Mouse (Mus musculus) intestine, embryonic 15.5 days (tissue): Measurements from ENCODE around the gene Elovl2. TPM values are rescaled to one million over a fixed set of nuclear protein-coding genes. Genes with fewer than 3 reads are reported as not detected.
A peak's percentile ranks its signal among the peaks of the same experiment; 100 is the strongest.

Experiments
- ATAC-seq: fragments of 200-750 bp; cut with Nextera tagmentation; 2 replicates; pipeline ENCODE4 v1.8.0; 2017; ENCODE audit warnings: moderate TSS enrichment, moderate library complexity
- H3K27ac ChIP-seq: fragments of 300-500 bp; sonication (generic); 2 replicates; pipeline ENCODE4 v1.5.1; 2015; ENCODE audit warnings: mild to moderate bottlenecking, inconsistent platforms
- H3K27me3 ChIP-seq: fragments of 300-500 bp; sonication (generic); replicated peaks from 2 replicates; pipeline ENCODE4 v1.6.1; 2015; ENCODE audit warnings: inconsistent platforms
- H3K36me3 ChIP-seq: fragments of 300-500 bp; sonication (generic); 2 replicates; pipeline ENCODE4 v1.6.1; 2015; ENCODE audit warnings: inconsistent platforms
- H3K4me1 ChIP-seq: fragments of 300-500 bp; sonication (generic); replicated peaks from 2 replicates; pipeline ENCODE4 v1.6.1; 2015; ENCODE audit warnings: inconsistent platforms
- H3K4me2 ChIP-seq: fragments of 300-500 bp; sonication (generic); replicated peaks from 2 replicates; pipeline ENCODE4 v1.6.1; 2015; ENCODE audit warnings: mild to moderate bottlenecking, inconsistent platforms
- H3K4me3 ChIP-seq: fragments of 300-500 bp; sonication (generic); replicated peaks from 2 replicates; pipeline ENCODE4 v1.5.1; 2015; ENCODE audit warnings: inconsistent platforms
- H3K9ac ChIP-seq: fragments of 300-500 bp; sonication (generic); 2 replicates; pipeline ENCODE4 v1.6.1; 2015; ENCODE audit warnings: inconsistent platforms
- H3K9me3 ChIP-seq: fragments of 300-500 bp; sonication (generic); 2 replicates; pipeline ENCODE4 v1.6.1; 2016; ENCODE audit warnings: inconsistent platforms
- WGBS: fragments of 180-500 bp; shearing (Covaris S2); methylation state at CpG from one replicate; pipeline ENCODE4 v1.1.7; 2015; 5-methylcytosine and 5-hydroxymethylcytosine counted together
- polyA plus RNA-seq: library from polyadenylated mRNA; unstranded; fragments of >200 nt; fragmentation: Nextera tagmentation; extraction: Ambion mirVana; gene quantifications from 2 replicates; pipeline ENCODE4 v1.2.1, GENCODE M21; 2015

Elovl2 gene
- polyA plus RNA-seq, 1 experiment from 2014 or later, result 8.1 TPM

DNA sequence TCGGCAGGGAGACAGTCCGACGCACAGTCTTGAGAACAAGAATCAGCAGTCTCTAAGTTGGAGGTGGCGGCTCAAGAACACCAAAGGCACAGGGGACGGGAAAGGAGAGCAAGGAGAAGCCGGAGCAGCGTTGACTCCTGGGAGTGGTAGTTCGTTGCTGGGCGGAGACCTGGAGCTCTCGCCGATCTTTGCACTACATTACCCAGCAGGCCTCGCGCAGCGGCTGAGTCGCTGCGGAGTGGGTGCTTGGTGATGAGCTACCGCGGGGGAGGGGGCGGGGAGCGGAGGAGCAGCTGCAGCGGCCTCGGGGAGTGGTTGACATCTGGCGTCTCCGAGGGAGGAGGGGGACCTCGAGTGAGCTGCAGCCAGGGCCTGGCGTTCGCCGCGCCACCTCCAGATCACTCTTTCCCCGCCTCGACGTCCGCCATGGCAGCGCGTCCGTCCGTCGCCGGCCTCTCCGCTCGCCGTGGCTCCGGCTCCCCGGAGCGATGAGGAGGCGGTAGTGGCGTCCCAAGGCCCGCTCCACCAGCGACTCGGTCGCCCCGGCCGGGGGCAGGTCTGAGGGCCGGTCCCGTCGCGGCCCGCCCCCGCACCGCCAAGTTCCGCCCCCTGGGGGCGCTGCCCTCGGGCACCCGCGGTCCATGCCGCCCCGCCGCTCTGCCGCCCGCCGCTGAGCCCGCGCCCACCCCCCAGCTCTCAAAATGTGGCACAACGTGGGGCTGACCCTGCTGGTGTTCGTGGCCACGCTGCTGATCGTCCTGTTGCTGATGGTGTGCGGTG lies 29.5 kb upstream of the Elovl2 start, which contains the start of gene Smim13:
Gene Smim13 (plus strand): TSS at position 307 of the 780 bp plus-strand sequence.
- no peaks in the 10 kb centered on the region for H3K9me3 ChIP-seq
- H3K4me3 ChIP-seq, result peak within 1 kb of the TSS; percentile 80
- H3K27me3 ChIP-seq, result no peaks in the 10 kb centered on the region
- peak within 1 kb of the TSS; percentile 77 for H3K4me2 ChIP-seq
- H3K27ac ChIP-seq, result peak within 1 kb of the TSS; percentile 91
- H3K4me1 ChIP-seq, result peaks cover 7% of the 10 kb centered on the region; the same call in 1 of the 2 replicates
- no peaks in the 10 kb centered on the region for H3K36me3 ChIP-seq
- ATAC-seq, result peak; percentile 96
- H3K9ac ChIP-seq, result peak within 1 kb of the TSS; percentile 81
- 1% methylated on average over 78 of the region's 78 CpGs for WGBS

DNA sequence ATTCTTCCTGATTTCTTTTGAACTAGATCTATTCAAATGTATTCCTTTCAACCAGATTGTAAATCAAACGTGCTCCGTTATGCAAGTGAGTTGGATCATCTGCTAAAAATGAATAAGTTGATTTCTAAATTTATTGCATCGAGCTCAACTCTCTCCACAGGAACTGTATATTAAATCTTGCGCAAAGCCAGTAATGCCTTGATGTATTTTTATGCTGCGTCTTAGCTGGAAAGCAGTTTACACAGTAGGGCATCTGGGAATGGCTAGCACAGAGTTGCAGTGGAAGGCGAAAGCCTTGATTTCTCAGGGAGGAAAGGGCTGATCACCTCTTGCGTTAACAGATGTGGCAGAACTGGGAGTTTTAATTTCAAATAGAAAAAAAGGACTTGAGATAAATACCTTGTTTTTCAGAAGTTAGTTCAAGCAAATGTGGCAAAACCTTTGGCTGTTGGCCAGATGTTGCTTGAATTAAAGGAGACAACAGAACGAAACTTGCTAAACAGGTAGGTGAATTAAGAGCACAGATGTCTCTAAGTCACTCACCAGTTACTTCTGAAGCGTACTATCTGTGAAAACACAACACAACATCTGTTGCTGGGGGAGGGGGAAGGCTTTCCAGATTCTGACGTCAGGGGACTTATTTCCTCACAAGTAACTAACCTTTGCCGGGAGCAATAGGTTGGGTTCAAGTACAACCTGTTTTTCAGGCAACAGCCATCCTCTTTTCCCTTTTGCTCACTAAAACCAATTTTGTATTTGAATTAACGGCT lies 28.7 kb upstream of the Elovl2 start:
- peak overlapping the region; percentile 80 for H3K4me3 ChIP-seq
- 0 out of 2 replicates have a peak overlapping the region, but pooled peaks have one; percentile 48 for H3K27ac ChIP-seq
- H3K36me3 ChIP-seq, result no peaks in the 10 kb centered on the region
- peak overlapping the region; percentile 55 for H3K9ac ChIP-seq
- no peaks in the 10 kb centered on the region for H3K9me3 ChIP-seq
- peak; percentile 39 for ATAC-seq
- no peaks in the 10 kb centered on the region for H3K27me3 ChIP-seq
- H3K4me2 ChIP-seq, result peak overlapping the region; percentile 77
- peaks cover 7% of the 10 kb centered on the region; the same call in 1 of the 2 replicates for H3K4me1 ChIP-seq
- WGBS, result 43% methylated on average over 12 of the region's 12 CpGs

DNA sequence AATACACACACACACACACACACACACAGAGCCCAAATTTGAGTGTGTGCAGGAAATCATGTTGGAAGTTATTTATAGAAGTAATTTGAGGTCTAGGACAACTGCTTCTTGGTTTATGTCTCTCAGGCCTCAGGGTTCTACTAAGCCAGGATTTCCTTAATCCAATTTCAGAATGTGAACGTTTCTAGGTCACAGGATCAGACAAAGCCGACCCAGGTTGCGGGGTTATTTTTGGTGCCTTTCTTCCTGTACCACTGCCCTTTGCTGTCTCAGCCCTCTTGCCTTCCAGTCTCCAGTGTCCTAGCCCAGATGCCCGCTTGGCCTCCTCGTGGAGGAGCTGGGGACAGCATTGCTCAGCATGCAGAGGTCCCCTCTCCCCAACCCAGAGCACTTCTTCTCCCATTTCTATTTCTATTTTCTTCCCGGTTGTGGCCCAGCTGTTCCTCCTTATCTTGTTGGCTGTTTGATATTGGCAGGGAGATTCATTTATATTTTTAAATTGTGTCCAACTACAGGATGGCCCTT lies 24.2 kb upstream of the Elovl2 start:
- Histone ChIP-seq H3K27me3 (no peaks in the 10 kb centered on the region), H3K9me3 (no peaks in the 10 kb centered on the region), H3K4me2 (no peak overlapping the region), H3K27ac (no peak overlapping the region), H3K4me3 (no peak overlapping the region), H3K4me1 (no peaks in the 10 kb centered on the region), H3K9ac (no peak overlapping the region), H3K36me3 (no peaks in the 10 kb centered on the region)
- WGBS, result 58% methylated on average over 6 of the region's 6 CpGs
- no peak for ATAC-seq

DNA sequence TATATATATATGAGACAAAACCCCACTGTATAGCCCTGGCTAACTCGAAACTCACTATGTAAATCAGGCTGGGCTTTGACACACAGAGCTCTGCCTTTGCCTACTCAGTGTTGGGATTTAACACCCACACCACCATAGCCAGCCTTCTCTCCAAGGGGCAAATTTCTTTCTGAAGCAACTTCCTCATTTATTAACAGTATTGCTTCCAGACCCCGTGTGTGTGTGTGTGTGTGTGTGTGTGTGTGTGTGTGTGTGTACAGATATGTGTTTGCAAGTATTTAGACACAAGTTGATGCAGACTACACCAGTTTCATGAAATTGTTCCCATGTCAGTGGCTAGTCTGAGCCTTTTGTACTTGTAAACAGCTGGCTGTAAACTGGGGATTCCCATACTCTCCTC lies 21.4 kb upstream of the Elovl2 start:
- no peak overlapping the region for H3K4me2 ChIP-seq
- WGBS, result 56% methylated on average over 2 of the region's 2 CpGs
- no peak overlapping the region for H3K9ac ChIP-seq
- H3K4me1 ChIP-seq, result no peaks in the 10 kb centered on the region
- H3K9me3 ChIP-seq, result no peaks in the 10 kb centered on the region
- ATAC-seq, result no peak
- no peaks in the 10 kb centered on the region for H3K27me3 ChIP-seq
- H3K27ac ChIP-seq, result no peak overlapping the region
- H3K4me3 ChIP-seq, result no peak overlapping the region
- no peaks in the 10 kb centered on the region for H3K36me3 ChIP-seq

DNA sequence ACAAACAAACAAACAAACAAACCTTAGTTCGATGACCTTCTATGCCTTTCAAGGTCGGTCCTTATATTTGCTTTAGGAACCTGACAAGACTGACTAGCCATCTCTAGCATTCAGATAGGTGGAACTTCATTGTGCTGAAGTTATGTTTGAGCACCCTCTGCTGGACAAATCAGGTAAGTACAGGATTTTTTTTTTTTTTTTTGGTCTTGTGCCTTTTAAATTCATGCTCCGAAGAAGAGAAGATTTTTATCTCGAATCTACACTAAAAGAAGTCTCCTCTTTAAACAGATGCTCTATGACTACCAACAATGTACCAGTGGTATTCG lies 18.6 kb upstream of the Elovl2 start:
- H3K9ac ChIP-seq, result no peak overlapping the region
- H3K36me3 ChIP-seq, result no peaks in the 10 kb centered on the region
- no peak overlapping the region for H3K4me3 ChIP-seq
- no peak for ATAC-seq
- H3K27me3 ChIP-seq, result no peaks in the 10 kb centered on the region
- no peak overlapping the region for H3K27ac ChIP-seq
- no peaks in the 10 kb centered on the region for H3K9me3 ChIP-seq
- WGBS, result 5% methylated on average over 5 of the region's 5 CpGs
- H3K4me2 ChIP-seq, result no peak overlapping the region
- H3K4me1 ChIP-seq, result no peaks in the 10 kb centered on the region

DNA sequence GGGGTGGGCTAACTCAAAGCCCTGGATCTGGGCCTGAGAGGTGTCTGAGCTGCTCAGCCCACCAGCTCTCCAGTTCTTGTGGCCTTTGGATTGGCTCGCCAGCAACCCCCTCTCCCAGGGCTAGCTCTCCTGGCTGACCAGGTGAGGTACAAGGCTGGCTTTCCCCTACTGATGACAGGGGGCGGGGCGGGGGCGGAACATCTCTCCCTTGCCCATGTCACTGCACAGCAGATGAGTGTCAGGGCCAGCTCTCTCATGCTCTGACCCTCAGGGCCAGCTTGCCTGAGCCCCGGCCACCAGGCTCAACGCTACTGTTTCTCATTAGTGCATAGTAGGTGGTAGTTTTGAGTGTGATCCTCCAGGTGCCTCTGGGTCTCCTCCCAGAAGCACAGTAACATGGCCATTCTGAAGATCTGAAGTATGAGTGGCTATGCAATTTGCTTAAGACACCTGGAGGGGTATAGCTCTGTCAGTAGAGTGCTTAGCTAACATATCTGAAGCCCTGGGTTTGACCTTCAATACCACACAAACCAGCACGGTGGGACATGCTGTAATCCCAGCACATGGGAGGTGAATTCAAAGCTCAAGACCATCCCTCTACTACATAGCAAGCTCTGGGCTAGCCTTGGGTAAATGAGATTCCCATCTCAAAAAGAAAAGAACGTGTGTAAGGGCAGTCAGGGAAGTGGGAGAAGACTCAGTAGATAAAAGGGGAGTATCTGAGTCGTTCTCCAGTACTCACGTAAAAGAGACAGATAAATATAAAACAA lies 18.0 kb upstream of the Elovl2 start:
- Histone ChIP-seq H3K4me3 (no peak overlapping the region), H3K9ac (no peak overlapping the region), H3K27me3 (no peaks in the 10 kb centered on the region), H3K4me2 (peak overlapping the region; percentile 56; the same call in 1 of the 2 replicates), H3K4me1 (no peaks in the 10 kb centered on the region), H3K36me3 (no peaks in the 10 kb centered on the region), H3K27ac (no peak overlapping the region), H3K9me3 (no peaks in the 10 kb centered on the region)
- 71% methylated on average over 10 of the region's 10 CpGs for WGBS
- no peak for ATAC-seq

DNA sequence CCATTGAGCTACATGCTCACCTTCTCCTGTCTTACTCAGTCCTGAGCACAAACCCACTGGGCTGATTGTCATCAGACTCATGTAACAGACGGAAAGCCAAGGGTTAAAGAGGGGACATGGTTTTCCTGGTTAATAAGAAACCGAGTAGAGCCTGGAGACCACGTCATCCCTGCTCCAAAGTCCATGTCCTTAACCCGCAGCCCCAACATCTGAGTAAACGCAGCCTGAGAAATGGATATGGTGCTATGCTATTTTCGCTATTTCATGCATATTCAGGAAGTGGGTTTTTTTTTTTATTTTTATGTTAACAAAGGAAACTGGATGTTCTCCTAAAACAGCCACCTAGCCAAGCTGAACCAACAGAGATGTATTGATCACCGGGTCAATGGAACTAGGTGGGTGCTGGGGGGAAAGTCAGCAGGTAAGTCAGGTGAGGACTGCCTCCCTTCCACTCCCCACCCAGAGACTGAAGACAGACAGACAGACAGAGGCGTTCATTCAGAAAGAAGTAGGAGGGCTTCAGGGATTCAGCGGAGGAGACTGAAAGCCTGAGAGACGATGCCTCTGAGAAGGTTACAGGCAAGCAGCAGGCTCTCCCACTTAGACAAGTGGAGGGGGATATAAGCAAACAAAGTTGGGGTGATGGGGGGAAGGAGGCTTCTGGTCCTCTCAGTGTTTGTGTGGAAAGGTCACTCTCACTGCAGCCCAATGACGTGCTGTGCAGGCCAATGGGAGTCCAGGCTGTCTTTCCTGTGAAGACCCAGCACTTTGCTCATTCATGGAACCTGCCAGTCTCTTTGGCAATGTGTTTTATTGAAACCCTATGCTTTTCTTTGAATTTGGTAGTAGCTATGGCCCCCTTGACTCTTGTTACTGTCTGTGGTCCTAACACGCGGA lies 15.9 kb upstream of the Elovl2 start:
- peak; percentile 81 for ATAC-seq
- no peaks in the 10 kb centered on the region for H3K36me3 ChIP-seq
- peak overlapping the region; percentile 73 for H3K27ac ChIP-seq
- WGBS, result 51% methylated on average over 13 of the region's 13 CpGs
- H3K27me3 ChIP-seq, result no peaks in the 10 kb centered on the region
- peak overlapping the region; percentile 56 for H3K4me2 ChIP-seq
- peak overlapping the region; percentile 37 for H3K9ac ChIP-seq
- no peaks in the 10 kb centered on the region for H3K9me3 ChIP-seq
- no peaks in the 10 kb centered on the region for H3K4me1 ChIP-seq
- peak overlapping the region; percentile 36 for H3K4me3 ChIP-seq

DNA sequence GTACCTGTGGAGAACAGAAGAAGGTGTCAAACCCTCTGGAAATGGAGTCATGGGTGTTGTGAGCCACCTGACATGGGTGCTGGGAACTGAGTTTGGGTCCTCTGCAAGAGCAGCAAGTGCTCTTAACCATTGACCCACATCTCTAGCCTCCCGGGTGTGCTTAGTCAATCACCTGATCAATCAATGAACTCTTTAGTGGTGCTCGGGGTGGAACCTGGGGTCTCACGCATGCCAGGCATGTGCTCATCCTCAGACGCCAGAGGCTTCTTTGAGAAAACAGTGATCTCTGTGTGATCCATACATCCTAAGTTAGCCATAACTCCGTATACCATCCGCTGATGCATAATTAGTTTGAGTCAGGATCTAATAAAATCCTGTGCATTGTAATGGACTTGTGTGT lies 15.0 kb upstream of the Elovl2 start:
- H3K4me3 ChIP-seq, result no peak overlapping the region
- H3K4me1 ChIP-seq, result no peaks in the 10 kb centered on the region
- H3K9me3 ChIP-seq, result no peaks in the 10 kb centered on the region
- no peaks in the 10 kb centered on the region for H3K27me3 ChIP-seq
- no peak for ATAC-seq
- H3K36me3 ChIP-seq, result no peaks in the 10 kb centered on the region
- no peak overlapping the region for H3K4me2 ChIP-seq
- H3K9ac ChIP-seq, result no peak overlapping the region
- WGBS, result 83% methylated on average over 6 of the region's 6 CpGs
- H3K27ac ChIP-seq, result no peak overlapping the region

DNA sequence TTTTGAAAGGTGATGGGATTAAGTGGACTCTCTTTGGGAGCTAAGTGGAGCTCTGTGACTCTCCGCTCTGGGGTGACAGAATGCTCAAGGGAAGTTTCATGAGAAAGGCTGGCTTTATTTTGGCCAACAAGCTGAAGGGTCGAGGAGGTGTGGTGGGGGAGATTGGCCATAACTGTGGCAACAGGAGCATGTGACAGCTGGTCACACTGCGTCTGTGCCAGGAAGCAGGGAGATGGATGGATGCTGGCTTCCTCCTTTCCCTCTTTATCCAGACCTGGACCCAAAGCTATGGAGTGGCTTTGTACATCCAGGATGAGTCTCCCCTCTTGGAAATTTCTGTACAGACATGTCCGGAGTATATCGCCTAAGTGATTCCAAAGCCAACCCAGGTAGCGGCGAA lies 13.0 kb upstream of the Elovl2 start:
- H3K36me3 ChIP-seq, result no peaks in the 10 kb centered on the region
- no peaks in the 10 kb centered on the region for H3K9me3 ChIP-seq
- H3K9ac ChIP-seq, result no peak overlapping the region
- ATAC-seq, result no peak
- H3K4me3 ChIP-seq, result no peak overlapping the region
- 88% methylated on average over 7 of the region's 7 CpGs for WGBS
- H3K4me2 ChIP-seq, result no peak overlapping the region
- no peak overlapping the region for H3K27ac ChIP-seq
- no peaks in the 10 kb centered on the region for H3K27me3 ChIP-seq
- H3K4me1 ChIP-seq, result no peaks in the 10 kb centered on the region

DNA sequence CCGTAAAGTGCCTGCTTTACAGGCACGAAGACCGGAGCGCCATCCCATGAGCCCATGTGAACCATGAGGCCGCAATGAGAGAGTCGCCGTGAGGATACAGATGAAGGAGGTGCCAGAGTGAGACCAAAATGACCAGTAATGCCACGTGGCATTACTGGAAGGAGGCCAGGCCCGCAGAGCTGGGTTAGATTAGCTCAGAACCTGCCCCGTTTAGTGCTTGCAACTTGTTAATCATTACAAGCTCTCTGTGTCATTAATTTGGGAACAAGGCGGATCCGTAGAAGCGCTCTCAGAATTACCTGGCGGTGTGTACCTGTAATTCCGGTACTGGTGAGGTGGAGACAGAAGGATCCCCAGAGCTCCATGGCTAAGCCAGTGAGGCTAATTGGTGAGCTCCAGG lies 12.0 kb upstream of the Elovl2 start:
- no peaks in the 10 kb centered on the region for H3K4me1 ChIP-seq
- WGBS, result 72% methylated on average over 15 of the region's 15 CpGs
- no peak overlapping the region for H3K4me3 ChIP-seq
- H3K9ac ChIP-seq, result no peak overlapping the region
- no peaks in the 10 kb centered on the region for H3K27me3 ChIP-seq
- H3K4me2 ChIP-seq, result peak overlapping the region; percentile 28; the same call in 1 of the 2 replicates
- no peaks in the 10 kb centered on the region for H3K36me3 ChIP-seq
- H3K27ac ChIP-seq, result no peak overlapping the region
- ATAC-seq, result peak; percentile 80
- no peaks in the 10 kb centered on the region for H3K9me3 ChIP-seq

DNA sequence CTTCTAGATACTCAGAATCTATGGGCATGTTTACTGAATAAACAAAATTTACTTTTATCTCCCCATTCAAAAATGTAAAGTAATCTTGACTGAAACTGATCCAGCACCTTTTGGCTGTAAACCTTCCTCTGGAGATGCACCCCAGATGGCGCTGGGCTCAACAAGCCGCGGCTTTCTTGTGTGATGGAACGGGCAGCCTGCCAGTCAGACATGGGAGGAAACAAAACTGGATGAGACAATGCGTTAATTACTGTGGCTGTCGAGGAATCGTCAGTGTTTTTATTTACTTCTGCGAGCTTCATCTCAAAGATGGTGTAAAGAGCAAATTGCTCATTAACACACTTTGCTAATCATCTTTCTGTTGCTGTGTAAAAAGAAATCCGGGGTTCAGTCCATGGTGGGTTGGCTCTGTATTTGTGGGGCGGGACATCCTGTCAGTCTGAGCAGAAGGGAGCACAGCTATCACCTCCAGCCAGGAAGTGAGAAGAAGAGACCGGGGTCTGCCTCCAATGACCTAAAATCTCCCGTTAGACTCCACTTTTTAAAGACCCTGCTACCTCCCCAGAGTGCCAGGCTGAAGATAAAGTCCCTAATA lies 11.3 kb upstream of the Elovl2 start:
- Histone ChIP-seq H3K4me3 (no peak overlapping the region), H3K4me1 (no peaks in the 10 kb centered on the region), H3K4me2 (no peak overlapping the region), H3K27me3 (no peaks in the 10 kb centered on the region), H3K27ac (no peak overlapping the region), H3K9me3 (no peaks in the 10 kb centered on the region), H3K9ac (no peak overlapping the region), H3K36me3 (no peaks in the 10 kb centered on the region)
- ATAC-seq, result no peak
- WGBS, result 84% methylated on average over 12 of the region's 12 CpGs
